Mouse (Mus musculus): ENCODE measurements around the gene Cipc. TPM values are rescaled to one million over a fixed set of nuclear protein-coding genes. Genes with fewer than 3 reads are reported as not detected.

Cipc gene
- polyA plus RNA-seq, 1 experiment from 2014 or later = 18.1 TPM

DNA sequence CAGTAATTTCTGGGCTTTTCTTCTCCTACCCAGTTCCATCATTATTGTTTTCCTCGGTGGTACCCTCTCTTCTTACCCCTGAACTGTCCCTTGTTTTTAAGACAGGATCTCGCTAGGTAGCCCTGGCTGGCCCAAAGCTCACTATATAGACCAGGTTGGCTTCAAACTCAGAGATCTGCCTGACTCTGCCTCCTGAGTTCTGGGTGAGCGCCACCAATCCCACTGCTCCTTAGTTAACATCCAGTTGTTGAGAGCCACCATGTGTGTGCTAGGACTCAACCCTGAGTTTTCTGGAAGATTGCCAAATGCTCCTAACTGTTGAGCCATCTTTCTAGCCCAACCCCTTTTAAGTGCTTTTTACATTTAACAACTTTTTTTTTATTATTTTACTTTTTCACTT lies 4.1 kb downstream of the Cipc start:
- Histone ChIP-seq H3K9ac (ENCODE audit: low read length) (no peak overlapping the region), H3K27me3 (ENCODE audit: control insufficient read depth, insufficient read depth, low read length) (no peaks in the 10 kb centered on the region), H3K4me3 (replicated peaks; ENCODE audit: low read length) (no peak overlapping the region), H3K4me1 (ENCODE audit: control insufficient read depth, insufficient read depth, low read length) (peaks cover 20% of the 10 kb centered on the region), H3K36me3 (ENCODE audit: control insufficient read depth, insufficient read depth, low read length) (peaks cover 15% of the 10 kb centered on the region), H3K9me3 (replicated peaks; ENCODE audit: control insufficient read depth, low read length) (no peaks in the 10 kb centered on the region), H3K4me2 (ENCODE audit: low read depth, low read length) (no peak overlapping the region), H3K27ac (ENCODE audit: low read length) (no peak overlapping the region)
- WGBS = 95% methylated on average over 3 of the region's 3 CpGs
- ATAC-seq (ENCODE audit: insufficient read depth, low FRiP score) = no peak

- peaks cover 16% of the 10 kb centered on the region for H3K4me1 ChIP-seq (ENCODE audit: control insufficient read depth, insufficient read depth, low read length)
- H3K27me3 ChIP-seq (ENCODE audit: control insufficient read depth, insufficient read depth, low read length) = no peaks in the 10 kb centered on the region
- no peaks in the 10 kb centered on the region for H3K9me3 ChIP-seq (replicated peaks; ENCODE audit: control insufficient read depth, low read length)
- peak overlapping the region; percentile 18; the same call in 1 of the 2 replicates for H3K27ac ChIP-seq (ENCODE audit: low read length)
- no peak overlapping the region for H3K4me2 ChIP-seq (ENCODE audit: low read depth, low read length)
- ATAC-seq (ENCODE audit: insufficient read depth, low FRiP score) = no peak
- 85% methylated on average over 10 of the region's 10 CpGs for WGBS
- no peak overlapping the region for H3K9ac ChIP-seq (ENCODE audit: low read length)
- H3K4me3 ChIP-seq (replicated peaks; ENCODE audit: low read length) = no peak overlapping the region
- H3K36me3 ChIP-seq (ENCODE audit: control insufficient read depth, insufficient read depth, low read length) = peaks cover 15% of the 10 kb centered on the region
These were observed 5.5 kb downstream of the Cipc start for GRCm38 (mm10) chr12:86952331-86952850.

GRCm38 (mm10) chr12:86955894-86956293 lies 9.1 kb downstream of the Cipc start:
- no peak overlapping the region for H3K9ac ChIP-seq (ENCODE audit: low read length)
- no peak for ATAC-seq (ENCODE audit: insufficient read depth, low FRiP score)

GRCm38 (mm10) chr12:86958558-86958957 lies 11.7 kb downstream of the Cipc start:
- H3K4me2 ChIP-seq (ENCODE audit: low read depth, low read length) = no peak overlapping the region
- 86% methylated on average over 5 of the region's 5 CpGs for WGBS

More at GRCm38 (mm10) chr12:86955894-86956293, 9.1 kb downstream of the Cipc start:
- no peaks in the 10 kb centered on the region for H3K9me3 ChIP-seq (replicated peaks; ENCODE audit: control insufficient read depth, low read length)
- WGBS = 77% methylated on average over 2 of the region's 2 CpGs
- peaks cover 21% of the 10 kb centered on the region for H3K36me3 ChIP-seq (ENCODE audit: control insufficient read depth, insufficient read depth, low read length)
- no peak overlapping the region for H3K27ac ChIP-seq (ENCODE audit: low read length)
- H3K27me3 ChIP-seq (ENCODE audit: control insufficient read depth, insufficient read depth, low read length) = no peaks in the 10 kb centered on the region
- H3K4me2 ChIP-seq (ENCODE audit: low read depth, low read length) = no peak overlapping the region
- no peaks in the 10 kb centered on the region for H3K4me1 ChIP-seq (ENCODE audit: control insufficient read depth, insufficient read depth, low read length)
- no peak overlapping the region for H3K4me3 ChIP-seq (replicated peaks; ENCODE audit: low read length)

GRCm38 (mm10) chr12:86959661-86960060 lies 12.8 kb downstream of the Cipc start:
- no peak overlapping the region for H3K4me2 ChIP-seq (ENCODE audit: low read depth, low read length)
- 93% methylated on average over 5 of the region's 5 CpGs for WGBS
- no peak for ATAC-seq (ENCODE audit: insufficient read depth, low FRiP score)

More at GRCm38 (mm10) chr12:86958558-86958957, 11.7 kb downstream of the Cipc start:
- H3K9me3 ChIP-seq (replicated peaks; ENCODE audit: control insufficient read depth, low read length) = no peaks in the 10 kb centered on the region
- H3K4me1 ChIP-seq (ENCODE audit: control insufficient read depth, insufficient read depth, low read length) = no peaks in the 10 kb centered on the region
- H3K27me3 ChIP-seq (ENCODE audit: control insufficient read depth, insufficient read depth, low read length) = no peaks in the 10 kb centered on the region
- no peak overlapping the region for H3K27ac ChIP-seq (ENCODE audit: low read length)
- no peak for ATAC-seq (ENCODE audit: insufficient read depth, low FRiP score)
- H3K9ac ChIP-seq (ENCODE audit: low read length) = no peak overlapping the region
- no peak overlapping the region for H3K4me3 ChIP-seq (replicated peaks; ENCODE audit: low read length)
- H3K36me3 ChIP-seq (ENCODE audit: control insufficient read depth, insufficient read depth, low read length) = peaks cover 24% of the 10 kb centered on the region

DNA sequence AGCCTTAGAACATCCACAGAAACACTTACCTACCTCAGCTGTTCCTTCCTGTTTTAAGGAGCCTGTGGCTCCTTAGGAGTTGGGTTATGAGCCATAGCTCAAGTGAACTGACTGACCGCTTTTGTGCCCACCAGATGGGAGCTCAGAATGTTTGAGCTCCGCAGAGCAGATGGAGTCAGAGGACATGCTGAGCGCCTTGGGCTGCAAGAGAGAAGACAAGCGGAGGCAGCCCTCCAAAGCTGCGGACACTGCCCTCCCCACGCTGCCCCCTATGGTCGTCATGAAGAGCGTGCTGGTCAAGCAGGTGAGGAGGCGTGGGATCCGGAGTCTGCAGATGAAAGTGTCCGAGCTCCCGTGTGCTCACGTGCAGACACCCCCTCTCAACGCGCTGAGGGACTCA lies 13.3 kb downstream of the Cipc start:
- H3K9ac ChIP-seq (ENCODE audit: low read length) = no peak overlapping the region
- H3K27ac ChIP-seq (ENCODE audit: low read length) = no peak overlapping the region
- WGBS = 89% methylated on average over 15 of the region's 15 CpGs
- peaks cover 16% of the 10 kb centered on the region; the same call in 1 of the 2 replicates for H3K36me3 ChIP-seq (ENCODE audit: control insufficient read depth, insufficient read depth, low read length)
- no peak overlapping the region for H3K4me3 ChIP-seq (replicated peaks; ENCODE audit: low read length)
- H3K4me1 ChIP-seq (ENCODE audit: control insufficient read depth, insufficient read depth, low read length) = no peaks in the 10 kb centered on the region
- no peaks in the 10 kb centered on the region for H3K9me3 ChIP-seq (replicated peaks; ENCODE audit: control insufficient read depth, low read length)
- H3K27me3 ChIP-seq (ENCODE audit: control insufficient read depth, insufficient read depth, low read length) = no peaks in the 10 kb centered on the region
- ATAC-seq (ENCODE audit: insufficient read depth, low FRiP score) = no peak
- no peak overlapping the region for H3K4me2 ChIP-seq (ENCODE audit: low read depth, low read length)

More at GRCm38 (mm10) chr12:86959661-86960060, 12.8 kb downstream of the Cipc start:
- H3K4me3 ChIP-seq (replicated peaks; ENCODE audit: low read length) = no peak overlapping the region
- no peaks in the 10 kb centered on the region for H3K27me3 ChIP-seq (ENCODE audit: control insufficient read depth, insufficient read depth, low read length)
- H3K4me1 ChIP-seq (ENCODE audit: control insufficient read depth, insufficient read depth, low read length) = no peaks in the 10 kb centered on the region
- H3K36me3 ChIP-seq (ENCODE audit: control insufficient read depth, insufficient read depth, low read length) = peaks cover 19% of the 10 kb centered on the region; the same call in 1 of the 2 replicates
- H3K9ac ChIP-seq (ENCODE audit: low read length) = no peak overlapping the region
- H3K9me3 ChIP-seq (replicated peaks; ENCODE audit: control insufficient read depth, low read length) = no peaks in the 10 kb centered on the region
- no peak overlapping the region for H3K27ac ChIP-seq (ENCODE audit: low read length)

GRCm38 (mm10) chr12:86960791-86961335 lies 14.0 kb downstream of the Cipc start:
- no peak overlapping the region for H3K4me3 ChIP-seq (replicated peaks; ENCODE audit: low read length)
- no peak overlapping the region for H3K4me2 ChIP-seq (ENCODE audit: low read depth, low read length)
- ATAC-seq (ENCODE audit: insufficient read depth, low FRiP score) = no peak
- no peaks in the 10 kb centered on the region for H3K27me3 ChIP-seq (ENCODE audit: control insufficient read depth, insufficient read depth, low read length)
- peaks cover 14% of the 10 kb centered on the region; the same call in 1 of the 2 replicates for H3K36me3 ChIP-seq (ENCODE audit: control insufficient read depth, insufficient read depth, low read length)
- WGBS = 90% methylated on average over 3 of the region's 3 CpGs
- no peaks in the 10 kb centered on the region for H3K4me1 ChIP-seq (ENCODE audit: control insufficient read depth, insufficient read depth, low read length)
- H3K9me3 ChIP-seq (replicated peaks; ENCODE audit: control insufficient read depth, low read length) = no peaks in the 10 kb centered on the region
- no peak overlapping the region for H3K27ac ChIP-seq (ENCODE audit: low read length)
- no peak overlapping the region for H3K9ac ChIP-seq (ENCODE audit: low read length)

DNA sequence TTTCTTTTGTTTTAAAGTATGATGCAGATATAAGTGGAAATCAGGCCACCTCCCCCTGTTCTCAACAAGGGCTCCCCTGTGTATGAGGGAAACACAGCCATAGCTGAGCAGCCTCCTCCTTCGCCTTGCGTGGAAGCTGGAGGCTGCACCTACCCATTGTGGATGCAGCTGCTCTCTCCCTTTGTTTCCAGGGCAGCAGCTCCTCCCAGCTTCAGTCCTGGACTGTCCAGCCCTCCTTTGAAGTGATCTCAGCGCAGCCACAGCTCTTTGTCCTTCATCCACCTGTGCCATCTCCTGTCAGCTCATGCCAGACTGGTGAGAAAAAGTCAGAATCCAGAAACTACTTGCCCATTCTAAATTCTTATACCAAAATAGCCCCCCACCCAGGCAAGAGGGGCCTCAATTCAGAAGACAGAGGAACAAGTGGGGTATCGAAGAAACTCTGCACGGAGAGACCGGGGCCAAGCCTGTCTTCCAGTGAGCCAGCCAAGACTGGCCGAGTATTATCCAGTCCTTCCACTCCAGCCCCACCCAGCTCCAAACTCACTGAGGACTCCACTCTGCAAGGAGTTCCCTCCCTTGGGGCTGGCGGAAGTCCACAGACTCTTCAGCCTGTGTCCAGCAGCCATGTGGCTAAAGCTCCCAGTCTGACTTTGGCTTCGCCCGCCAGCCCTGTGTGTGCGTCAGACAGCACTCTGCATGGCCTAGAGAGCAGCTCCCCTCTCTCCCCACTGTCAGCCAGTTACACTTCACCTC lies 14.9 kb downstream of the Cipc start:
- Histone ChIP-seq H3K4me1 (ENCODE audit: control insufficient read depth, insufficient read depth, low read length) (no peaks in the 10 kb centered on the region), H3K4me3 (replicated peaks; ENCODE audit: low read length) (no peak overlapping the region), H3K36me3 (ENCODE audit: control insufficient read depth, insufficient read depth, low read length) (peaks cover 14% of the 10 kb centered on the region; the same call in 1 of the 2 replicates), H3K9ac (ENCODE audit: low read length) (no peak overlapping the region), H3K27me3 (ENCODE audit: control insufficient read depth, insufficient read depth, low read length) (no peaks in the 10 kb centered on the region), H3K27ac (ENCODE audit: low read length) (0 out of 2 replicates have a peak overlapping the region, but pooled peaks have one; percentile 48), H3K9me3 (replicated peaks; ENCODE audit: control insufficient read depth, low read length) (no peaks in the 10 kb centered on the region), H3K4me2 (ENCODE audit: low read depth, low read length) (no peak overlapping the region)
- WGBS = 87% methylated on average over 11 of the region's 11 CpGs
- ATAC-seq (ENCODE audit: insufficient read depth, low FRiP score) = no peak

All from stomach, embryonic 16.5 days (tissue).